Mouse (Mus musculus): ENCODE data around the gene Macrod2. TPM values are rescaled to one million over a fixed set of nuclear protein-coding genes. Genes with fewer than 3 reads are reported as not detected.

Gene Macrod2
- polyA plus RNA-seq, 1 experiment = 8.3 TPM

DNA sequence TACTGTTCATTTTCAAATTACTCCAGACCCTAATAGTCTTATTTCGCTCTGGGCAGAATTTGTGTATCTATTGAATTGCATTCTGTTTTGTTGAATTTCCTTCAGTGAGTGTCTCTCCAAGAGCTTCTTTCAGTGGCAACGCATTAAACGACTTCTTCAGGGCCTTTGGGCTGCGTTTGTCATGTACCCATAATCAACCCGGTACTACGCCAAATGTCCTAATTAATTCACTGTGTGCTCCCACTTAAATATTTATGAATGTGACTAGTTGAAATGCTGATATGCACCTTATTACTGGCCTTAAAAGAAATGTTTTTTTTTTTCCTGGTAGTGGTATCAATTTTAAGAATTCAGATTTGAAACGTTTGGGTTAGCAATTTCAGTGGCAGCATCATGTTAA, 763.1 kb downstream of the Macrod2 start:
- Histone ChIP-seq H3K27ac (replicated peaks; ENCODE audit: low read depth, low read length) (no peak overlapping the region), H3K4me3 (ENCODE audit: insufficient read depth, low read depth, low read length) (no peak overlapping the region)

DNA sequence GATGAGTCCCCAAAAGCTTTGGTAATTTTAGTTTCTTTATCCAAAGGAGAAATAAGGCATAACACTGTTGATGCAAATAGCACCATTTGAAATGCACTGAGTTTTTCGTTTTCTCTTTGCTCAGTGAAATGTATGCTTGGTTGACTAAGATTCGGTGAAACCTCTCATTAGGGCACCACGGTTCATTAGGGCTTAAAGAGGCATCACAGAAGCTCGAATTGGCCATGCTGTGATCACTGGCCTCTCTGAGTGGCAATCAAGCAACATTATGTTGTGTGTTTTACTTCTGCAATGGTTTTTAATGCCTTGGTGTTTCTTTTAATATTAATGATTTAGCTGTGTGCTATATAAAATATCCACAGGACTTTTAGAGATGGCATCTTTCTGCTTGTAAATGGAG, 768.8 kb downstream of the Macrod2 start:
- Histone ChIP-seq H3K4me1 (ENCODE audit: control insufficient read depth, insufficient read depth, insufficient read length, low read length) (no peaks in the 10 kb centered on the region), H3K4me3 (ENCODE audit: insufficient read depth, low read depth, low read length) (no peak overlapping the region), H3K27ac (replicated peaks; ENCODE audit: low read depth, low read length) (no peak overlapping the region)

More for the DNA sequence above, 763.1 kb downstream of the Macrod2 start:
- H3K4me1 ChIP-seq (ENCODE audit: control insufficient read depth, insufficient read depth, insufficient read length, low read length) = no peaks in the 10 kb centered on the region

DNA sequence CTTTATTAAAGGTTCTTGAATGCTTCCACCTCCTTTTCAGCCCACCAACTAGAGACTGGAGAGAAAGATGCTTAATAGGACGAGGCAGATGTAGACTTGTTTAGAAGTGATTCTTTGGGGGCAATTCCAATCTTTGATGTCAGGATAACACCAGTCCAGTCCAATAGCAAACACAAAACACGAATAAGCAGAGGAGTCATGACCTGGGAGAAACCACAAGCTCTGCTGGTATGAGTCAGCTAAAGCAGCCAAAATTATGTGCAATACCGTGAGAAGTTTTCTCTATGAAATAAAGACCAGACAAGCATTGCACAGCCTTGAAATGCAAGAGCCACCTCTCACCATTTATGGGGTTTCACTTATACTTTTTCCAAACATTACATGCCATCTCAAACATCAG, 774.5 kb downstream of the Macrod2 start:
- no peaks in the 10 kb centered on the region for H3K4me1 ChIP-seq (ENCODE audit: control insufficient read depth, insufficient read depth, insufficient read length, low read length)
- H3K27ac ChIP-seq (replicated peaks; ENCODE audit: low read depth, low read length) = no peak overlapping the region
- no peak overlapping the region for H3K4me3 ChIP-seq (ENCODE audit: insufficient read depth, low read depth, low read length)

DNA sequence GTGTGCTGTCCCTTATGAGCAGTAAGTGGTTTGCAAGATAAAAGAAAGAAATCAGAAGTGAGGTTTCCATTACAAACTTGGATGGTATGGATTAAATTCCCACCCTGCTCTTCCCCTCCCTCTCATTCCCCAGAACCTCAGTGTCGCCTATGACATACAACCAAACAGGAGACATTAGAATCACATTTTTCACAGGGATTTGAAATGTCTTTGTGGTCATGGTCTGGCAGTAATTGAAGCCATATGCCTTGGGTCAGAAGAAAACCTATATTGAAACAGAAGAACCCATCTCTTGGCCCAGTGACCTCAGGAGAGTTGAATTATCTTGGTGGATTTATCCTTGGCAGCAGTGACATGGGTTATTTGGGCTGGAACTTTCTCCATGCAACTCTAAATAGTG, 778.1 kb downstream of the Macrod2 start:
- H3K27ac ChIP-seq (replicated peaks; ENCODE audit: low read depth, low read length) = no peak overlapping the region
- no peak overlapping the region for H3K4me3 ChIP-seq (ENCODE audit: insufficient read depth, low read depth, low read length)

DNA sequence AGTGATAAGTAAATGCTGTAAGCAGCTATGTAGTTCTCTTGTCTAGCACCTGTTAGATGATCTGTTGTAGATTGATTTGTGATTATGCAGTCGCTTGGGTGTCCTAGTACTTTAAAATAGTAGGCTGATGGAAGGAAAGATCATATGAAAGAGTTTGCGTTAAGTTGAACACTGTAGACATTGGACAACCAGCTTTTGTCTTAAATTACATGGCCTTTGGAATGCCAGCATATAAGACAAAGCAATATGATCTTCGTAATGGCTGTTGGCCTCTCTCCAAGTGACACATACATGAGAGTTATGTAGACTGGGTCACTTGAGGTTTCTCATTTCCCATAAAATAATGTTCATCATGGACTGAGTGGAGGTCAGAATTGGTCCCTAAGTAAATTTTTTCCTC, 778.5 kb downstream of the Macrod2 start:
- Histone ChIP-seq H3K27ac (replicated peaks; ENCODE audit: low read depth, low read length) (no peak overlapping the region), H3K4me3 (ENCODE audit: insufficient read depth, low read depth, low read length) (no peak overlapping the region), H3K4me1 (ENCODE audit: control insufficient read depth, insufficient read depth, insufficient read length, low read length) (no peaks in the 10 kb centered on the region)

More for the DNA sequence above, 778.1 kb downstream of the Macrod2 start:
- H3K4me1 ChIP-seq (ENCODE audit: control insufficient read depth, insufficient read depth, insufficient read length, low read length) = no peaks in the 10 kb centered on the region

DNA sequence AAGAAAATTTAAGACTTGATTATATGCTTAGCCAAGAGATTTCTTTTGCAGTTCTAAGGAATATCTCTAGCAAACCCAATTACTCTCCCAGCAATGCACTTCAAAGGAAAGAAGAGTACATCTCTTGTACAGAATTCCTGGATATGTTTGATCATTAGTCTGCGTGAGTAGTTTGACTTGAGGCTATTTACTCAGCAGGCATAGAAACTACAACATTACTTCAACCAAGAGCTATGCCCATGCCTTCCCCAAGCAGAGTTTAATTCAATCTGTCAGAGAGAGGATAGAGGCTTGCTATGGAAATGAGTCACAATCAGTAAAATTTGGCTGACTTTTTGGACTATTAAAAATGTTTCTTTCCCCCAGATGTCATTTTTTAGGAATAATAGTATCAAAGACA, 785.5 kb downstream of the Macrod2 start:
- Histone ChIP-seq H3K4me1 (ENCODE audit: control insufficient read depth, insufficient read depth, insufficient read length, low read length) (no peaks in the 10 kb centered on the region), H3K4me3 (ENCODE audit: insufficient read depth, low read depth, low read length) (no peak overlapping the region), H3K27ac (replicated peaks; ENCODE audit: low read depth, low read length) (no peak overlapping the region)

DNA sequence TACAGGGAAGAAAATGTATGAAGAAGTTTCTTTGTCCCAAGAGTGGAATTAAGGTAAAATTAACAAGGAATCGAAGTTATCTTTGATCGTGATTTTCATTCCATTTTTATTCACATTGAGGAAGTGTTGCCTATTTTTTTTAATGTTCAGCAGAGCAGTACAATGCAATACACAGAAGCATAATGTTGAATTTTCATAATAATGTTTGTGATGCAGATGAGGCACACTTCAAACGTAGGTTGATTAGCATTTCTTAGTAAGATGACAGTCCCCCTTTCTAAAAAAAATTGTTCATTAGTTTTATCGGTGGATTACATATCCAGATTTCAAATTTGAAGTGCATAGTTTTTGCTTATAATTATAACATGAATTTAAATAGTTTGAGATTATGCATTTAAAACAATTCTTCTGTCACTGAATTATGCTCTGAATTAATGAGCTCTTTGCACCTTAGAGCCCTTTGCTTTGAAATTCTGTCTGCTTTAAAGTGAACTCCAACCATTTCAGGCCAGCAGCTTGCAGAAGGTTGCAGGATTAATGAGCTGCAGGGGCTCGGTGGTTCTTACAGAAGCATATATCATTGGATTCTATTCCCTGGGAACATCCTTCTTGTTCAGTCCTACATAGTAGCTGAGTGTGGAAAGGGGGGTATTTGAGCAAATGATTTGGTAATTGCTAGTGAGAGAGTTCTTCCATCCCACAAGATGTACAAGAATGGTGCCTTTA, 787.1 kb downstream of the Macrod2 start:
- no peak overlapping the region for H3K27ac ChIP-seq (replicated peaks; ENCODE audit: low read depth, low read length)
- H3K4me3 ChIP-seq (ENCODE audit: insufficient read depth, low read depth, low read length) = no peak overlapping the region
- no peaks in the 10 kb centered on the region for H3K4me1 ChIP-seq (ENCODE audit: control insufficient read depth, insufficient read depth, insufficient read length, low read length)

DNA sequence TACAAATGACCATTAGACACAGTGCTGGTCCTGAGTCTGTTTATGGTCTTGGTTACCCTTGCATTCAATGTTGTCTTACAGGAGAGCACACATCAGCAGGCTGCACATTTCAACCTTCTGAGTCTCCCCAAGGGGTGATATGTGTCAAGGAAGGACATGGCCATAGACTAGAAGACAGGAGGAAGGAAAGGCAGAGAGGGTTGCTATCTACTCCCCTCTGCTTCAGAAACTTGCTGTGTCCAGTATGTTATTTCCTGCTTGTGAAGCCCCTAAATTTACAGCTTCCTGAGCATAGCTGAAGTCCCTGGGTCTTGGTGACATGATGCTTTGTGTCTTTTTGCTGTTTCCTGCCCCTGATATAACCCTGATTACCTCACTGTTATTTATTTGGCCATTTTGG, 799.4 kb downstream of the Macrod2 start:
- H3K27ac ChIP-seq (replicated peaks; ENCODE audit: low read depth, low read length) = no peak overlapping the region
- H3K4me3 ChIP-seq (ENCODE audit: insufficient read depth, low read depth, low read length) = no peak overlapping the region
- no peaks in the 10 kb centered on the region for H3K4me1 ChIP-seq (ENCODE audit: control insufficient read depth, insufficient read depth, insufficient read length, low read length)

DNA sequence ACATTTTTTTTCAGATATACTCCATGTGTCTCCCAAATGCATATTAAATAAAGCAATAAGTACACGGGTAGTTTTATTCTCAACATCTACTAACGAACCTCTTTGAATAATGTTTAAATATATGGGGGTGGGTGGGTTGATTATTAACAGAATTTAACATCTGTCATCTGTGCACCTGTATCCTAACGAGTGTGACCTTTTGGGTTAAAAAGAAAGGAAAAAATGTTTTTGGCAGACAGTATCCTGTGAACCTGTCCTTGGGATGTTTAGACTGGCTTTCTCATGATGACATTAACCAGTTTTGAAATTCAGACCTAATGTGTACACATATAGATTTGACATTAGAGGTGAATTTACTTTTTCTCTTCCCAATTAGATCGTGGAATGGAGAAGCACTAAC, 805.4 kb downstream of the Macrod2 start:
- H3K4me1 ChIP-seq (ENCODE audit: control insufficient read depth, insufficient read depth, insufficient read length, low read length) = no peaks in the 10 kb centered on the region
- H3K4me3 ChIP-seq (ENCODE audit: insufficient read depth, low read depth, low read length) = no peak overlapping the region
- H3K27ac ChIP-seq (replicated peaks; ENCODE audit: low read depth, low read length) = no peak overlapping the region

DNA sequence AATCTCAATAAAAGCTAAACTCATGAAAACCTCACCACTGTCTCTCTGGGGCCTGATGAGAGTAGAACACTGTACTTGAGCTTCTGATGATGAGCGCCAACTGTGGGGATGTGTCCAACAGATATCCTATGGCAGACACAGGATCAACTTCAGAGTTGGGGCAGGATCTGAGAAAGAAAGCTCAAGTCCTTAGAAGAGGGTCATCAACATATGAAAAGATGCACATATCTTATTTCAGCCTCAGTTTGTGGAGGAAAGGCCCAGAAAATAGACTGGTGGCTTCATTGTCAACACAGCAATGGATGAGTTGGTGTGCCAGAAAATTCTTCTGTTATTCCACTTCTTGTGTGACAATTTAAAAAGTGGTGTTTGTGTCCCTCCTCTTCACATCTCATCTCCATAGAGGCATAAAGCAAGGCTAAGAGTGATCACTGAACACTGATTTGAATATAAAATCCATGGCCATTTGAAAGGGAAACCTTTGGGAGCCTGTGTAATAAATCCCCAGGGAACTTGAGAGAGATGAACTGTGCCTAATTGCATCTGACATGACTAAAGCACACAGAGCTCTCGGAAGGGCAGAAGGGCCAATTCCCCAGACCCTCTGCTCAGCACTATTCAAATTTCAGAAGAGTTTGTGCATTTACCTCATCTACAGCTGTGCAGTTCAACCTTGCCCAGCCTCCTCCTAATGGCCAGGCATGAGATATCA, 806.4 kb downstream of the Macrod2 start:
- Histone ChIP-seq H3K4me1 (ENCODE audit: control insufficient read depth, insufficient read depth, insufficient read length, low read length) (no peaks in the 10 kb centered on the region), H3K4me3 (ENCODE audit: insufficient read depth, low read depth, low read length) (no peak overlapping the region), H3K27ac (replicated peaks; ENCODE audit: low read depth, low read length) (no peak overlapping the region)

DNA sequence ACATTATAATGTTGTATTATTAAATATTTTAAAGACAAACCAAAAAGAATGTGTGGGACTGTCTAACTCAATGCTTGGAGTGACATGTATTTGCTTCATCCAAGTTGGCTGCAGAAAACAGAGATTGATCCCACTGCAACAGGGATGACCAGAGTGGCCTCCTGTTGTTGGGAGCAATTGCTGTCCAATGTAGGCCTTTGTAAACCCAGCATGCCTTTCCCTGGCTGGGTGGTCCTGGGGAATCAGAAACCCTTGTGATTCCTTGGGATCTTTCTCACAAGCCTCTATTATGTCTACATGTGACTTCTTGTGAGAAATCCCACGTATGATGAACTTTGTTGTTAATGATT, 806.9 kb downstream of the Macrod2 start:
- Histone ChIP-seq H3K27ac (replicated peaks; ENCODE audit: low read depth, low read length) (no peak overlapping the region), H3K4me1 (ENCODE audit: control insufficient read depth, insufficient read depth, insufficient read length, low read length) (no peaks in the 10 kb centered on the region), H3K4me3 (ENCODE audit: insufficient read depth, low read depth, low read length) (no peak overlapping the region)

DNA sequence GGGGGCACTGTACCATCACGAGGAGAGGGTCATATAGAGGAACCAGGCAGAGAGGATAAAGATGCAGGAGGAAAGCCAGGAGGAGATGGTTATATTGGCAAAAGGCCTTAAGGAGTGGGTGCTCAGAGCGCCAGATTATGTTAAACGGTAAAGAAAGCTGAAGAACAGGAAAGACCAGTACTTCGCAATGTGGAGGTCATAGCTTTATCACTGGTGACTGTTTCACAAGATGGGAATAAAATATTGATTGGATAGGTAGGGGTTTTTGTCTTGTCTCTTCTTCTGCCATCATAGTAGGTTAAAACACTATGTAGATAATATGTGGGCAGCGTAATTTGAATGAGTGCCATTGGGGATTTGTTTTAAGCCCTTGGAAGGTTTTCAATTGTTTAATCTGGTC, 816.2 kb downstream of the Macrod2 start:
- Histone ChIP-seq H3K4me1 (ENCODE audit: control insufficient read depth, insufficient read depth, insufficient read length, low read length) (no peaks in the 10 kb centered on the region), H3K4me3 (ENCODE audit: insufficient read depth, low read depth, low read length) (no peak overlapping the region), H3K27ac (replicated peaks; ENCODE audit: low read depth, low read length) (no peak overlapping the region)

DNA sequence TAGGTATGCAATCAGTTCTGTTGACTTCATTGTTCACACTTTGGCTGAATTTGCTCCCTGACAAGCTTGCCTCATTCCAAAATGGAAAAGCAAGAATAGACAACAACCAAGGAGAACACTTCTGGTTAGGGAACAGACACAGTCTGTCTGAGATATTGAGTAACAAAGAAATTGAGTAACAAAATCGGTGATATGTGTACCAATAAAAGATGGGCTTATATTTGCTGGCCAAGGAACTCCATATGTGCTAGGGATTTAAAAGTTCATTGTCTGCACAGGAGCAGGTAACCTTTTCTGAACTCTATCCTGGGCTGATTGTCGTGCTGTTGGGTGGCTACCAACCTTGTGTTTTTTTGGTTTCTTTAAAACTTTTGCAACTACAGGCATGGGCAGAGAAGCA, 817.2 kb downstream of the Macrod2 start:
- Histone ChIP-seq H3K27ac (replicated peaks; ENCODE audit: low read depth, low read length) (no peak overlapping the region), H3K4me1 (ENCODE audit: control insufficient read depth, insufficient read depth, insufficient read length, low read length) (no peaks in the 10 kb centered on the region), H3K4me3 (ENCODE audit: insufficient read depth, low read depth, low read length) (no peak overlapping the region)

DNA sequence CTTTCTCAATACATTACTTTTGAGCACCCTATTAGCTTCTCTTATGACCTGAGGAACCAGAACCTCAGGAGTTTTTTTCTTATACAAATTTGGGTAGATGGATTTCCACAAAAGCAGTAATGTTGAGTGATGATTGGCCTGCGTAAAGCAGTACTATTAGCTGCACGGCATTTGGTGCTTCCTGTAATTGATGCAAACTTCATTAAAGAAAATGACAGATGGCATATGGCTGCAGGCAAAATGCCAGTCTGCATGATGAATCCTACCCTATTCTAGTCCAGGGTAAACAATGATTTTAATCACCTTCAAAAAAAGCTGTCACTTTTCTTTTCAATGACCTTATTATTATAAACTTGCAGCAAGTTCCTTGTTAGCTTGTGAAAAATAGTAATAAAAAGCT, 822.4 kb downstream of the Macrod2 start:
- Histone ChIP-seq H3K4me1 (ENCODE audit: control insufficient read depth, insufficient read depth, insufficient read length, low read length) (no peaks in the 10 kb centered on the region), H3K27ac (replicated peaks; ENCODE audit: low read depth, low read length) (no peak overlapping the region), H3K4me3 (ENCODE audit: insufficient read depth, low read depth, low read length) (no peak overlapping the region)

DNA sequence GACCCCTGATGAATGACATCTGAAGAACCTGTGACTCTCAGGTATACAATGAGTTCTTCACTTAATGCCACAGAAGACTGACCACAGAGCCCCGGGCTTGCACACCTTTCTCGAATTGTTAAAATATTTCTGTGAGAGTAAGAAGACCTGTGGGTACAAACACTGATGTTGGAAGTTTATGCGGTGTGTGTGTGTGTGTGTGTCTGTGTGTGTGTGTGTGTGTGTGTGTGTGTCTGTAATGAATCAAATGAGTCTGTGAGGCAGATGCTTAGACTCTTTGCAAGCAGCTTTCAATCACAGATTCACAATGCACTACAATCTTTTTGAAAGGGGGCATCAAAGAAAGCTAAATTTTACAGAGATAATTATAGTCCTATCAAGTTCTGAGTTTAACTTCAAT, 822.8 kb downstream of the Macrod2 start:
- Histone ChIP-seq H3K4me1 (ENCODE audit: control insufficient read depth, insufficient read depth, insufficient read length, low read length) (no peaks in the 10 kb centered on the region), H3K4me3 (ENCODE audit: insufficient read depth, low read depth, low read length) (no peak overlapping the region), H3K27ac (replicated peaks; ENCODE audit: low read depth, low read length) (no peak overlapping the region)

DNA sequence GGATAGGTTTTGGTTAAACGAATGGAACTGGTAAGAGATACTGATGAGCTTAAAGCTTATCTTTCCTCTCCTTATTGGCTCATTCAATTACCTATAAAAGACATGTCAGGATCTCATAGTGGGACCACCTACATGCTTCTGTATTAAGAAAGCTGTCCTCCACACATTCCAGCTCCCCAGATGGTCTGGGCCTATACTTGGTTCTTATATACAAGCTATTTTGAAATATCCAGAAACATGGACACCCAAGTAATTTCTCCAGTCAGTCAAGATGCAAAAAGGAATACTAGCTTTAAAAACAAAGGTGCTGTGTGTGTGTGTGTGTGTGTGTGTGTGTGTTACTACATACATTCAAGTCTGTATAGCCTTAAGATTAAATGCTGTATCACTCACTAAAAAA, 833.7 kb downstream of the Macrod2 start:
- no peak overlapping the region for H3K27ac ChIP-seq (replicated peaks; ENCODE audit: low read depth, low read length)
- H3K4me1 ChIP-seq (ENCODE audit: control insufficient read depth, insufficient read depth, insufficient read length, low read length) = no peaks in the 10 kb centered on the region
- no peak overlapping the region for H3K4me3 ChIP-seq (ENCODE audit: insufficient read depth, low read depth, low read length)
